Mouse (Mus musculus): Measurements from ENCODE around the gene Parp16. TPM values are rescaled to one million over a fixed set of nuclear protein-coding genes. Genes with fewer than 3 reads are reported as not detected.

Gene Parp16
- total and polyA plus RNA-seq, 3 experiments = 0.44 to 1.7 (median 0.81) TPM

GRCm38 (mm10) chr9:65168534-65168933 is 26.6 kb upstream of the Parp16 start:
- TF ChIP-seq POLR2A (IDR thresholded peaks at IDR 0.05; ENCODE audit: low read depth, low read length) = no peak
- TF ChIP-seq MYC (IDR thresholded peaks at IDR 0.05; ENCODE audit: low read depth, low read length) = no peak
- TF ChIP-seq CTCF (conservative IDR thresholded peaks at IDR 0.05 in 1 of 2, IDR thresholded peaks at IDR 0.05 in 1 of 2; ENCODE audit: low read depth in 2 of 2, low read length in 2 of 2) = no peak
- TF ChIP-seq USF1 (IDR thresholded peaks at IDR 0.05; ENCODE audit: low read depth, low read length) = no peak
- in situ Hi-C loops (cut with MboI; ENCODE audit: low pct_ligation_motif_present, low pct_unique_long_range_greater_than_20kb, low sequenced_read_pairs) (no loop called here), dilution Hi-C loops (cut with MboI; ENCODE audit: extremely low pct_ligation_motif_present, extremely low pct_unique_long_range_greater_than_20kb, low sequenced_read_pairs) (no loop called here)
- no peaks in the 10 kb centered on the region for H3K4me1 ChIP-seq (ENCODE audit: control insufficient read depth in 1 of 2, insufficient read depth in 2 of 2)
- DNase-seq (ENCODE audit: extremely low read depth) = no peak
- no peaks in the 10 kb centered on the region for H3K79me2 ChIP-seq (replicated peaks; ENCODE audit: control insufficient read depth, extremely low read depth, insufficient read depth, poor library complexity, severe bottlenecking)
- peaks cover 8% of the 10 kb centered on the region for H3K9me3 ChIP-seq (replicated peaks; ENCODE audit: low read length)
- peaks cover 33% of the 10 kb centered on the region for H3K27me3 ChIP-seq (replicated peaks)
- H3K27ac ChIP-seq (ENCODE audit: insufficient read depth, low read depth) = no peak overlapping the region
- H3K4me3 ChIP-seq (replicated peaks in 1 of 3; ENCODE audit: low read depth in 2 of 3, low read length in 2 of 3, poor library complexity in 1 of 3) = no peak overlapping the region
- H3K9ac ChIP-seq (ENCODE audit: insufficient read depth, low read depth) = no peak overlapping the region
- no peak overlapping the region for H3K4me2 ChIP-seq (ENCODE audit: insufficient read depth, low read depth, poor library complexity, severe bottlenecking)
- no peaks in the 10 kb centered on the region for H3K36me3 ChIP-seq (replicated peaks in 1 of 2; ENCODE audit: control insufficient read depth in 1 of 2, insufficient read depth in 1 of 2, low read length in 1 of 2)

GRCm38 (mm10) chr9:65168952-65169351 is 26.2 kb upstream of the Parp16 start:
- dilution Hi-C loops (cut with MboI; ENCODE audit: extremely low pct_ligation_motif_present, extremely low pct_unique_long_range_greater_than_20kb, low sequenced_read_pairs) (no loop called here), in situ Hi-C loops (cut with MboI; ENCODE audit: low pct_ligation_motif_present, low pct_unique_long_range_greater_than_20kb, low sequenced_read_pairs) (no loop called here)
- peaks cover 8% of the 10 kb centered on the region for H3K9me3 ChIP-seq (replicated peaks; ENCODE audit: low read length)
- H3K27ac ChIP-seq (ENCODE audit: insufficient read depth, low read depth) = no peak overlapping the region
- TF ChIP-seq POLR2A (IDR thresholded peaks at IDR 0.05; ENCODE audit: low read depth, low read length) (no peak), BHLHE40 (IDR thresholded peaks at IDR 0.05; ENCODE audit: low read depth, low read length) (no peak), JUND (conservative IDR thresholded peaks at IDR 0.05; ENCODE audit: low read depth, low read length) (no peak), MEF2A (IDR thresholded peaks at IDR 0.05; ENCODE audit: borderline replicate concordance, low read depth, low read length) (no peak), MYC (IDR thresholded peaks at IDR 0.05; ENCODE audit: low read depth, low read length) (no peak), NRF1 (IDR thresholded peaks at IDR 0.05; ENCODE audit: low read depth, low read length) (no peak), RCOR1 (conservative IDR thresholded peaks at IDR 0.05; ENCODE audit: low read depth, low read length) (no peak), ZMIZ1 (IDR thresholded peaks at IDR 0.05; ENCODE audit: low read depth, low read length) (no peak), POLR2AphosphoS2 (IDR thresholded peaks at IDR 0.05; ENCODE audit: low read depth, low read length) (no peak), CHD1 (IDR thresholded peaks at IDR 0.05; ENCODE audit: low read depth, low read length) (no peak), ZKSCAN1 (IDR thresholded peaks at IDR 0.05; ENCODE audit: borderline replicate concordance, low read depth, low read length) (no peak), JUN (IDR thresholded peaks at IDR 0.05; ENCODE audit: insufficient read depth, low read depth, low read length) (no peak)
- H3K27me3 ChIP-seq (replicated peaks) = peaks cover 36% of the 10 kb centered on the region
- no peaks in the 10 kb centered on the region for H3K4me1 ChIP-seq (ENCODE audit: control insufficient read depth in 1 of 2, insufficient read depth in 2 of 2)
- H3K4me2 ChIP-seq (ENCODE audit: insufficient read depth, low read depth, poor library complexity, severe bottlenecking) = no peak overlapping the region
- no peaks in the 10 kb centered on the region for H3K79me2 ChIP-seq (replicated peaks; ENCODE audit: control insufficient read depth, extremely low read depth, insufficient read depth, poor library complexity, severe bottlenecking)
- no peak overlapping the region for H3K9ac ChIP-seq (ENCODE audit: insufficient read depth, low read depth)
- no peak overlapping the region for H3K4me3 ChIP-seq (replicated peaks in 1 of 3; ENCODE audit: low read depth in 2 of 3, low read length in 2 of 3, poor library complexity in 1 of 3)
- no peak for DNase-seq (ENCODE audit: extremely low read depth)
- no peaks in the 10 kb centered on the region for H3K36me3 ChIP-seq (replicated peaks in 1 of 2; ENCODE audit: control insufficient read depth in 1 of 2, insufficient read depth in 1 of 2, low read length in 1 of 2)

- H3K27me3 ChIP-seq (replicated peaks) = peaks cover 19% of the 10 kb centered on the region
- in situ Hi-C loops (cut with MboI; ENCODE audit: low pct_ligation_motif_present, low pct_unique_long_range_greater_than_20kb, low sequenced_read_pairs) = no loop called here
- dilution Hi-C loops (cut with MboI; ENCODE audit: extremely low pct_ligation_motif_present, extremely low pct_unique_long_range_greater_than_20kb, low sequenced_read_pairs) = no loop called here
These were observed 22.5 kb upstream of the Parp16 start for GRCm38 (mm10) chr9:65172654-65173053.

More at GRCm38 (mm10) chr9:65172654-65173053, 22.5 kb upstream of the Parp16 start:
- TF ChIP-seq ZKSCAN1 (IDR thresholded peaks at IDR 0.05; ENCODE audit: borderline replicate concordance, low read depth, low read length) (no peak), NELFE (IDR thresholded peaks at IDR 0.05; ENCODE audit: low read depth, low read length) (no peak), UBTF (IDR thresholded peaks at IDR 0.05; ENCODE audit: low read depth, low read length) (no peak), IRF4 (IDR thresholded peaks at IDR 0.05; ENCODE audit: low read depth, low read length) (no peak), KAT2A (IDR thresholded peaks at IDR 0.05; ENCODE audit: insufficient replicate concordance, low read length) (no peak)
- no peaks in the 10 kb centered on the region for H3K36me3 ChIP-seq (replicated peaks in 1 of 2; ENCODE audit: control insufficient read depth in 1 of 2, insufficient read depth in 1 of 2, low read length in 1 of 2)
- peaks cover 4% of the 10 kb centered on the region for H3K9me3 ChIP-seq (replicated peaks; ENCODE audit: low read length)
- H3K79me2 ChIP-seq (replicated peaks; ENCODE audit: control insufficient read depth, extremely low read depth, insufficient read depth, poor library complexity, severe bottlenecking) = no peaks in the 10 kb centered on the region
- no peak overlapping the region for H3K4me3 ChIP-seq (replicated peaks in 1 of 3; ENCODE audit: low read depth in 2 of 3, low read length in 2 of 3, poor library complexity in 1 of 3)
- no peak overlapping the region for H3K27ac ChIP-seq (ENCODE audit: insufficient read depth, low read depth)
- H3K9ac ChIP-seq (ENCODE audit: insufficient read depth, low read depth) = no peak overlapping the region
- H3K4me1 ChIP-seq (ENCODE audit: control insufficient read depth in 1 of 2, insufficient read depth in 2 of 2) = peaks cover 8 to 21% of the 10 kb centered on the region in 2 experiments; a peak in 3 of 4 replicates
- no peak overlapping the region for H3K4me2 ChIP-seq (ENCODE audit: insufficient read depth, low read depth, poor library complexity, severe bottlenecking)
- DNase-seq (ENCODE audit: extremely low read depth) = no peak
